Mouse (Mus musculus) erythroblast, embryonic 14.5 days (primary cell): ENCODE measurements around the gene Eif4g3. TPM values are rescaled to one million over a fixed set of nuclear protein-coding genes. Genes with fewer than 3 reads are reported as not detected.

Experiments
- H3K27me3 ChIP-seq: 2 replicates; pipeline ENCODE4 v1.6.1; 2012; ENCODE audit warnings: inconsistent platforms; ENCODE audit not compliant: control insufficient read depth
- H3K36me3 ChIP-seq: 2 replicates; pipeline ENCODE4 v1.6.1; 2012; ENCODE audit warnings: mild to moderate bottlenecking, inconsistent platforms; ENCODE audit not compliant: control insufficient read depth
- H3K4me1 ChIP-seq: 2 replicates; pipeline ENCODE4 v1.6.1; 2012; ENCODE audit warnings: inconsistent platforms; ENCODE audit not compliant: control insufficient read depth
- H3K4me3 ChIP-seq: replicated peaks from 2 replicates; pipeline ENCODE3; 2012; ENCODE audit warnings: moderate library complexity, mild to moderate bottlenecking, inconsistent platforms
- H3K9me3 ChIP-seq: 2 replicates; pipeline ENCODE4 v1.6.1; 2012; ENCODE audit warnings: low read length, inconsistent platforms, mixed read lengths; ENCODE audit not compliant: control insufficient read depth
- GATA1 ChIP-seq: IDR thresholded peaks from 2 replicates; pipeline ENCODE4 v1.6.1; 2012; ENCODE audit warnings: low read length, inconsistent platforms, mixed read lengths
- TAL1 ChIP-seq: IDR thresholded peaks from 3 replicates; pipeline ENCODE4 v1.6.1; 2012; ENCODE audit warnings: low read length, inconsistent platforms, mixed read lengths
- polyA plus RNA-seq: library from polyadenylated mRNA; stranded (reverse); fragments of >175 nt; gene quantifications from 2 replicates; pipeline ENCODE4 v1.2.3, GENCODE M21; 2012

The Eif4g3 gene
- polyA plus RNA-seq, 1 experiment: 2.9 TPM

GRCm38 (mm10) chr4:138164860-138165259, 172.0 kb downstream of the Eif4g3 start:
- H3K4me1 ChIP-seq: peaks cover 20% of the 10 kb centered on the region
- TF ChIP-seq GATA1 (no peak), TAL1 (no peak)
- peaks cover 61% of the 10 kb centered on the region for H3K36me3 ChIP-seq
- H3K4me3 ChIP-seq: no peak overlapping the region
- H3K9me3 ChIP-seq: no peaks in the 10 kb centered on the region
- H3K27me3 ChIP-seq: no peaks in the 10 kb centered on the region

- H3K27me3 ChIP-seq: no peaks in the 10 kb centered on the region
- H3K36me3 ChIP-seq: peaks cover 65% of the 10 kb centered on the region
- TF ChIP-seq TAL1: no peak
- TF ChIP-seq GATA1: no peak
- H3K9me3 ChIP-seq: no peaks in the 10 kb centered on the region
- H3K4me3 ChIP-seq: no peak overlapping the region
- H3K4me1 ChIP-seq: peaks cover 20% of the 10 kb centered on the region
Measured at GRCm38 (mm10) chr4:138166519-138166918, 173.7 kb downstream of the Eif4g3 start.

- TF ChIP-seq TAL1 (no peak), GATA1 (no peak)
- H3K4me3 ChIP-seq: no peak overlapping the region
- H3K27me3 ChIP-seq: no peaks in the 10 kb centered on the region
- peaks cover 20% of the 10 kb centered on the region for H3K4me1 ChIP-seq
- H3K36me3 ChIP-seq: peaks cover 75% of the 10 kb centered on the region
- H3K9me3 ChIP-seq: no peaks in the 10 kb centered on the region
Measured at GRCm38 (mm10) chr4:138168162-138168561, 175.3 kb downstream of the Eif4g3 start.

- H3K4me1 ChIP-seq: peaks cover 20% of the 10 kb centered on the region
- H3K9me3 ChIP-seq: no peaks in the 10 kb centered on the region
- H3K36me3 ChIP-seq: peaks cover 75% of the 10 kb centered on the region
- TF ChIP-seq TAL1: no peak
- H3K27me3 ChIP-seq: no peaks in the 10 kb centered on the region
- H3K4me3 ChIP-seq: no peak overlapping the region
Measured at GRCm38 (mm10) chr4:138169420-138169819, 176.6 kb downstream of the Eif4g3 start.

- H3K27me3 ChIP-seq: no peaks in the 10 kb centered on the region
- no peaks in the 10 kb centered on the region for H3K9me3 ChIP-seq
- TF ChIP-seq GATA1 (no peak), TAL1 (no peak; the same call in 2 of the 3 replicates)
- H3K36me3 ChIP-seq: peaks cover 79% of the 10 kb centered on the region
- H3K4me1 ChIP-seq: peaks cover 12% of the 10 kb centered on the region
- no peak overlapping the region for H3K4me3 ChIP-seq
Measured at GRCm38 (mm10) chr4:138172686-138173085, 179.9 kb downstream of the Eif4g3 start.

DNA sequence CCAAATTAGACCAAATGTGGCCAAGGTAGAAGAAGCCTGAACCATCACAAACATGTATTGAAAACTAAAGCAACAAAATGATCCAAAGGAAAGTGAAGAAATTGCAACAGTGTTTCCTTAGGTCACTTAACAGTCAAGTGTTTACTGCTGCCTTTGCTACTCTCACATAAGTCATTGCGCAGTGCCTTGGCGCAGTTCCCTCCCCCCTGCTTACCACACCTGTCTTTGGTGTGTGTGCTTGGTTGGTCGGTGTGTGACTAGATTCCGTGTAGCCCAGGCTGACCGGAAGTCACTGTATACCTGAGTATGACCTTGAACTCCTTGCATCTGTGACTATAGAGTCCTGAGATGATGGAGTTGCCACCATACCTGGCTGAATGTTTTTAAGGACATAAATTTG, 186.6 kb downstream of the Eif4g3 start:
- Histone ChIP-seq H3K9me3 (no peaks in the 10 kb centered on the region), H3K36me3 (peaks cover 84% of the 10 kb centered on the region), H3K4me3 (no peak overlapping the region), H3K27me3 (no peaks in the 10 kb centered on the region), H3K4me1 (no peaks in the 10 kb centered on the region; the same call in 1 of the 2 replicates)
- no peak for TF ChIP-seq TAL1
- no peak for TF ChIP-seq GATA1

DNA sequence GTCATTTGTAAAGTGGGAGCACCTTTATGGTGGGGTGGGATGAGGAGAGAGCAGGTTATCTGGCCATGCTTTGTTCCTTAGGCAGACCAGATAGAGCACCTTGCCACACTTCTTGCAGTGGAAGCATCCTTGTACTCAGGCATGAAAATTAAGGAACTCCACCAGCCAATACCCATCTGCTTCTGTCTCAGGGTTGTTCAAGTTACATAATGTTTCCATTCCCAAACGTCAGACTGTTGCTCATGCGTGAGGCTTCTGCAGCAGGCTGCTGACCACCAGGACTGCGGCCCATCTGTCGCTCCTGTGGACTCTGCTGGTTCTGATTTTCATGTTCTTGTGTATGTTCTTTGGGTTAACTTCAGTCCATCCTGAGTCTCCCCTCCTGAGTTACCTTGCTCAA, 187.9 kb downstream of the Eif4g3 start:
- H3K36me3 ChIP-seq: peaks cover 82% of the 10 kb centered on the region

DNA sequence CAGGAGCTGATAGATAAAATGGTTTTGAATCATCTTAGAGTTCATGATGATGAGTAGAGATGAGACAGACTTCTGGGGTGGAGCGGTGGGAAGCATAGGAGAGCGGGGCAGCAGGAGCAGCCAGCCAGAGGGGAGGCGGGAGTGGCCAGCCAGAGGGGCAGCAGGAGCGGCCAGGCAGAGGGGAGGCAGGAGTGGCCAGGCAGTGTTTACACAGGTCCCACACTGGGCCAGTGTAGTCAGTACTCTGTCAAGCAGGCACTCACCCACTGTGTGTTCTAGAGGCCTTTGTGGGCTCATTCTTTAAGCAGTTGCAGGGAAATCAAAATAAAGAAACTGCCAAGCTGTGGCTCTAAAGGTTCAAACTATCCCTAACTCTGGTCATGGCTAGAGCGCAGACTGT, 191.2 kb downstream of the Eif4g3 start:
- Histone ChIP-seq H3K9me3 (no peaks in the 10 kb centered on the region), H3K27me3 (no peaks in the 10 kb centered on the region), H3K36me3 (peaks cover 77% of the 10 kb centered on the region), H3K4me3 (no peak overlapping the region), H3K4me1 (peaks cover 5% of the 10 kb centered on the region; the same call in 1 of the 2 replicates)
- no peak for TF ChIP-seq TAL1
- TF ChIP-seq GATA1: no peak

More for the DNA sequence above, 187.9 kb downstream of the Eif4g3 start:
- Histone ChIP-seq H3K4me1 (no peaks in the 10 kb centered on the region; the same call in 1 of the 2 replicates), H3K9me3 (no peaks in the 10 kb centered on the region), H3K27me3 (no peaks in the 10 kb centered on the region), H3K4me3 (no peak overlapping the region)
- TF ChIP-seq GATA1 (no peak), TAL1 (no peak)

DNA sequence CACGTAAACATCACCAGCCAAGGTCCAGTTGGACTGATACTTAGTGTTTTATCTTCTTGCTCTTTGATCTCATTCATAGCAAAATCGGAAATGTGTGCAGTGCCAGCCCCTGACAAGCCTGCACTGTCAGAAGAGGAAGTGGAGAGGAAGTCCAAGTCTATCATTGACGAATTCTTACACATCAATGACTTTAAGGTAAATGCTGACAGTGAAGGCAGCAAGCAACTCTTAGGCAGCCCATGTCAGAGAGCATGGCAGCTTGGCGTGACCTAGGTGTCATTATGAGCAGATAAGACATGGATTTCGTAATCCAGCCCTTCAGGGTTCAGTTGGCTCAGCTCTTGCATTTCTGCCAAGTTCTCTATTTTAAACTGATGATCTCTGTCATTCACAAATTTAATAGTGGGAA, 191.8 kb downstream of the Eif4g3 start:
- Histone ChIP-seq H3K27me3 (no peaks in the 10 kb centered on the region), H3K36me3 (peaks cover 77% of the 10 kb centered on the region), H3K4me1 (peaks cover 5% of the 10 kb centered on the region; the same call in 1 of the 2 replicates), H3K9me3 (no peaks in the 10 kb centered on the region), H3K4me3 (no peak overlapping the region)
- TF ChIP-seq GATA1 (no peak), TAL1 (no peak)

DNA sequence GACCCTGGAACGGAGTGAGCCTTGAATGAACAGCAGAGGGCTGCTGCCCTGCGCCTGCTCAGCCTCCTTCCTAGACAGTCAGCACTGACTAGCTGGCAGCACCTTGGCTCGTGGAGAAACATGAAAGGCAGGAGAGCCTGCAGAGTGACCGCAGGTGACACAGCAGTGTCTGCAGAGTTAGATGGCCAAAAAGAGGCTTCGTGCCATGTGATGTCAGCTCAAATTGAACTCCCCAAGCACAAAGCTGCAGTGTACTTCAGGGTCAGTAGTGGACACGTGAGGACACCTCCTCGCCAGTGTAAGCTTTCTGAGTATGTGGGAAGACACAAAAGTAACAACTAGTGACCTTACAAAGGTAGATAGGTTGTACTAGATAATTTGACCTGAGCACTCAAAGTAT, 193.1 kb downstream of the Eif4g3 start:
- peaks cover 72% of the 10 kb centered on the region for H3K36me3 ChIP-seq
- peaks cover 5% of the 10 kb centered on the region; the same call in 1 of the 2 replicates for H3K4me1 ChIP-seq
- no peaks in the 10 kb centered on the region for H3K27me3 ChIP-seq
- no peaks in the 10 kb centered on the region for H3K9me3 ChIP-seq
- no peak overlapping the region for H3K4me3 ChIP-seq
- TF ChIP-seq TAL1 (no peak), GATA1 (no peak)

DNA sequence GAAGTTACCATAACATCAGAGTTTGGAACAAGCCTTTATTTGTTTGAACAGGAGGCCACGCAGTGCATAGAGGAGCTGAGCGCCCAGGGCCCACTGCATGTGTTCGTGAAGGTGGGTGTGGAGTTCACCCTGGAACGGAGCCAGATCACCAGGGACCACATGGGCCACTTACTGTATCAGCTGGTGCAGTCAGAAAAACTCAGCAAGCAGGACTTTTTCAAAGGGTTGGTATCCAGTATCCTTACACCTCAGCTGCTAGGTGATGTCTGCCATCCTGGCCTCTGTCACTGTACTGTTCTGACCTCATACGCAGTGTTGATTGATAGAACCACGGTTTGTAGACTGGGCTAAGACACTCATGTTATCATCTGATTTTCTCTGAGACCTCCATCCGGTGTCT, 195.2 kb downstream of the Eif4g3 start:
- TF ChIP-seq TAL1 (no peak), GATA1 (no peak)
- Histone ChIP-seq H3K27me3 (no peaks in the 10 kb centered on the region), H3K4me1 (peaks cover 5% of the 10 kb centered on the region; the same call in 1 of the 2 replicates), H3K4me3 (no peak overlapping the region), H3K9me3 (no peaks in the 10 kb centered on the region), H3K36me3 (peaks cover 76% of the 10 kb centered on the region)
